Mouse (Mus musculus): ENCODE measurements around the gene Myt1l.

- TF ChIP-seq CTCF (IDR thresholded peaks at IDR 0.05; ENCODE audit: borderline replicate concordance, extremely low read depth, insufficient read depth, insufficient read length) (peak; percentile 70; the same call in 1 of the 2 replicates), POLR2A (IDR thresholded peaks at IDR 0.05; ENCODE audit: borderline replicate concordance, extremely low read depth, insufficient read depth, insufficient read length, poor library complexity, severe bottlenecking) (no peak)
Observed at GRCm38 (mm10) chr12:29855007-29855406, 326.8 kb downstream of the Myt1l start.

Measured in brain, embryonic 14.5 days (tissue).